Mouse (Mus musculus): ENCODE measurements around the gene Dnpep. TPM values are rescaled to one million over a fixed set of nuclear protein-coding genes. Genes with fewer than 3 reads are reported as not detected.

Gene Dnpep
- polyA plus RNA-seq, 1 experiment, result 134 TPM

GRCm38 (mm10) chr1:75261278-75261677 is 56.5 kb downstream of the Dnpep start:
- H3K36me3 ChIP-seq (ENCODE audit: control insufficient read depth, insufficient read depth), result no peaks in the 10 kb centered on the region
- no peaks in the 10 kb centered on the region for H3K27me3 ChIP-seq (ENCODE audit: control insufficient read depth, insufficient read depth, insufficient read length)
- no peak overlapping the region for H3ac ChIP-seq (ENCODE audit: control insufficient read depth, insufficient read length, low read depth)
- H3K79me2 ChIP-seq (ENCODE audit: control insufficient read depth, insufficient read depth), result no peaks in the 10 kb centered on the region
- no peaks in the 10 kb centered on the region for H3K79me3 ChIP-seq (ENCODE audit: low read depth)
- no peak for TF ChIP-seq MYOG (IDR thresholded peaks at IDR 0.05; ENCODE audit: control insufficient read depth, extremely low read depth, insufficient read length)
- no peak for TF ChIP-seq CEBPB (IDR thresholded peaks at IDR 0.05; ENCODE audit: low read depth)
- no peak for TF ChIP-seq FOSL1 (IDR thresholded peaks at IDR 0.05; ENCODE audit: insufficient read depth, low read length, poor library complexity, severe bottlenecking)
- H3K4me3 ChIP-seq (ENCODE audit: insufficient read depth, poor library complexity, severe bottlenecking), result no peak overlapping the region

Other genes starting within 250 kb of the Dnpep start
- gene Nhej1, start 192.8 kb downstream of the Dnpep start, polyA plus RNA-seq (2012; fragmentation: generic; extraction: Trizol), result 5.2 TPM
- gene Slc23a3, start 184.1 kb downstream of the Dnpep start, polyA plus RNA-seq (2012; fragmentation: generic; extraction: Trizol), result 0.08 TPM
- 25.8 TPM for gene Cnppd1, start 175.3 kb downstream of the Dnpep start, polyA plus RNA-seq (2012; fragmentation: generic; extraction: Trizol)
- gene Retreg2, start 175.2 kb downstream of the Dnpep start, polyA plus RNA-seq (2012; fragmentation: generic; extraction: Trizol), result 37.5 TPM
- gene Zfand2b, start 149.3 kb downstream of the Dnpep start, polyA plus RNA-seq (2012; fragmentation: generic; extraction: Trizol), result 23.6 TPM
- gene Abcb6, start 137.6 kb downstream of the Dnpep start, polyA plus RNA-seq (2012; fragmentation: generic; extraction: Trizol), result 34.9 TPM
- gene Ankzf1, start 125.8 kb downstream of the Dnpep start, polyA plus RNA-seq (2012; fragmentation: generic; extraction: Trizol), result 4.0 TPM
- gene Atg9a, start 125.8 kb downstream of the Dnpep start, polyA plus RNA-seq (2012; fragmentation: generic; extraction: Trizol), result 16.8 TPM
- 1.3 TPM for gene Glb1l, start 107.2 kb downstream of the Dnpep start, polyA plus RNA-seq (2012; fragmentation: generic; extraction: Trizol)
- 110 TPM for gene Stk16, start 107.2 kb downstream of the Dnpep start, polyA plus RNA-seq (2012; fragmentation: generic; extraction: Trizol)
- gene Tuba4a, start 98.1 kb downstream of the Dnpep start, polyA plus RNA-seq (2012; fragmentation: generic; extraction: Trizol), result 167 TPM
- not detected for gene A630095N17Rik, start 85.9 kb downstream of the Dnpep start, polyA plus RNA-seq (2012; fragmentation: generic; extraction: Trizol)
- gene Dnajb2, start 81.6 kb downstream of the Dnpep start, polyA plus RNA-seq (2012; fragmentation: generic; extraction: Trizol), result 27.7 TPM
- 15.3 TPM for gene Ptprn, start 53.5 kb downstream of the Dnpep start, polyA plus RNA-seq (2012; fragmentation: generic; extraction: Trizol)
- gene Resp18, start 39.6 kb downstream of the Dnpep start, polyA plus RNA-seq (2012; fragmentation: generic; extraction: Trizol), result not detected
- 657 TPM for gene Des, start 42.3 kb upstream of the Dnpep start, polyA plus RNA-seq (2012; fragmentation: generic; extraction: Trizol)
- gene Speg, start 57.3 kb upstream of the Dnpep start, polyA plus RNA-seq (2012; fragmentation: generic; extraction: Trizol), result 29.4 TPM
- 78.8 TPM for gene Gmppa, start 117.9 kb upstream of the Dnpep start, polyA plus RNA-seq (2012; fragmentation: generic; extraction: Trizol)
- 0.05 TPM for gene Asic4, start 132.4 kb upstream of the Dnpep start, polyA plus RNA-seq (2012; fragmentation: generic; extraction: Trizol)
- gene Chpf, start 161.3 kb upstream of the Dnpep start, polyA plus RNA-seq (2012; fragmentation: generic; extraction: Trizol), result 49.3 TPM
- gene Tmem198, start 161.5 kb upstream of the Dnpep start, polyA plus RNA-seq (2012; fragmentation: generic; extraction: Trizol), result 0.70 TPM
- gene Obsl1, start 188.5 kb upstream of the Dnpep start, polyA plus RNA-seq (2012; fragmentation: generic; extraction: Trizol), result 31.6 TPM
- gene Inha, start 189.1 kb upstream of the Dnpep start, polyA plus RNA-seq (2012; fragmentation: generic; extraction: Trizol), result 0.64 TPM
- gene Stk11ip, start 203.5 kb upstream of the Dnpep start, polyA plus RNA-seq (2012; fragmentation: generic; extraction: Trizol), result 7.4 TPM
- gene Slc4a3, start 228.3 kb upstream of the Dnpep start, polyA plus RNA-seq (2012; fragmentation: generic; extraction: Trizol), result 3.1 TPM